ENCODE assay signal across 8 mouse cellular contexts in genomic region chr12:52835291-52835742, GRCm38 (mm10).
DNase-seq lines count a peak whose midpoint lies in the region; ATAC-seq and TF ChIP-seq lines count a peak whose summit lies in the region.

No protein-coding gene starts in this region.

- H3K9ac ChIP-seq in embryonic facial prominence, embryonic 11.5 days (replicated peaks; ENCODE audit: low read length) = no peak overlapping the region
- peak overlapping the region; percentile 35; the same call in 1 of the 2 replicates for H3K9ac ChIP-seq in hindbrain, embryonic 14.5 days
- H3K9ac ChIP-seq in neural tube, embryonic 13.5 days = no peak overlapping the region

- peak overlapping the region; percentile 55 for H3K27ac ChIP-seq in left cerebral cortex, adult 2 months
- H3K27ac ChIP-seq in embryonic facial prominence, embryonic 11.5 days (replicated peaks; ENCODE audit: low read depth, low read length) = no peak overlapping the region; the same call in 1 of the 2 replicates
- H3K27ac ChIP-seq in hindbrain, embryonic 14.5 days = peak overlapping the region; percentile 84
- H3K27ac ChIP-seq in neural tube, embryonic 13.5 days (replicated peaks) = peak overlapping the region; percentile 83

- no peak overlapping the region for H3K4me2 ChIP-seq in embryonic facial prominence, embryonic 11.5 days (ENCODE audit: low read depth, low read length)
- H3K4me2 ChIP-seq in hindbrain, embryonic 14.5 days (replicated peaks) = peak overlapping the region; percentile 13; the same call in 1 of the 2 replicates
- peak overlapping the region; percentile 21 for H3K4me2 ChIP-seq in neural tube, embryonic 13.5 days

- peak; percentile 60 for ATAC-seq in embryonic facial prominence, embryonic 11.5 days (replicated peaks; ENCODE audit: insufficient number of reproducible peaks, low FRiP score, low TSS enrichment, low read depth)
- peak; percentile 81 for ATAC-seq in hindbrain, embryonic 14.5 days (ENCODE audit: low FRiP score)
- ATAC-seq in neural tube, embryonic 13.5 days (ENCODE audit: low read depth) = peak; percentile 72
- no peak for ATAC-seq in megakaryocyte progenitor cell, adult 5-6 weeks (replicated peaks; ENCODE audit: poor library complexity)

- no peak for TF ChIP-seq CTCF in left cerebral cortex, adult 2 months (IDR thresholded peaks at IDR 0.05)

- 13% methylated on average over 6 of the region's 6 CpGs for WGBS in embryonic facial prominence, embryonic 11.5 days
- WGBS in hindbrain, embryonic 14.5 days = 10% methylated on average over 6 of the region's 6 CpGs
- WGBS in neural tube, embryonic 13.5 days = 12% methylated on average over 6 of the region's 6 CpGs

- no peak for DNase-seq in left cerebral cortex, adult 2 months (ENCODE audit: extremely low spot score in 1 of 2, low spot score in 2 of 2)
- no peak for DNase-seq in left cerebral cortex, adult 9 months (ENCODE audit: low spot score in 2 of 2)
- DNase-seq in embryonic facial prominence, embryonic 11.5 days (ENCODE audit: low spot score) = peak; percentile 82
- DNase-seq in hindbrain, embryonic 14.5 days (ENCODE audit: low spot score) = peak; percentile 69
- DNase-seq in left cerebral cortex, adult 18-20 months (ENCODE audit: low spot score in 2 of 2) = no peak
- DNase-seq in urinary bladder, postnatal 10 days (ENCODE audit: low spot score) = no peak

- H3K4me1 ChIP-seq in embryonic facial prominence, embryonic 11.5 days (ENCODE audit: control insufficient read depth, insufficient read depth, low read length) = peaks cover 7% of the 10 kb centered on the region; the same call in 1 of the 2 replicates
- H3K4me1 ChIP-seq in hindbrain, embryonic 14.5 days (replicated peaks; ENCODE audit: control insufficient read depth, insufficient read depth, low read length) = peaks cover 33% of the 10 kb centered on the region
- peaks cover 49% of the 10 kb centered on the region for H3K4me1 ChIP-seq in neural tube, embryonic 13.5 days (replicated peaks)

- H3K27me3 ChIP-seq in embryonic facial prominence, embryonic 11.5 days (ENCODE audit: control insufficient read depth, insufficient read depth, low read length) = no peaks in the 10 kb centered on the region
- H3K27me3 ChIP-seq in hindbrain, embryonic 14.5 days (ENCODE audit: control insufficient read depth, insufficient read depth, low read length) = no peaks in the 10 kb centered on the region
- no peaks in the 10 kb centered on the region for H3K27me3 ChIP-seq in neural tube, embryonic 13.5 days

- no peaks in the 10 kb centered on the region for H3K36me3 ChIP-seq in embryonic facial prominence, embryonic 11.5 days (replicated peaks; ENCODE audit: control insufficient read depth, insufficient read depth, low read depth, low read length)
- H3K36me3 ChIP-seq in hindbrain, embryonic 14.5 days (replicated peaks; ENCODE audit: control insufficient read depth, insufficient read depth) = no peaks in the 10 kb centered on the region
- H3K36me3 ChIP-seq in neural tube, embryonic 13.5 days = peaks cover 2% of the 10 kb centered on the region; the same call in 1 of the 2 replicates

- intact Hi-C loops in left cerebral cortex, adult 2 months (cut with DNase I) = no loop called here

- H3K9me3 ChIP-seq in embryonic facial prominence, embryonic 11.5 days (replicated peaks; ENCODE audit: control insufficient read depth, low read length) = no peaks in the 10 kb centered on the region
- no peaks in the 10 kb centered on the region for H3K9me3 ChIP-seq in hindbrain, embryonic 14.5 days (ENCODE audit: control insufficient read depth, low read length)
- H3K9me3 ChIP-seq in neural tube, embryonic 13.5 days = no peaks in the 10 kb centered on the region

- no peak overlapping the region for H3K4me3 ChIP-seq in left cerebral cortex, adult 2 months
- H3K4me3 ChIP-seq in embryonic facial prominence, embryonic 11.5 days (ENCODE audit: low read depth, low read length) = no peak overlapping the region
- H3K4me3 ChIP-seq in hindbrain, embryonic 14.5 days (replicated peaks; ENCODE audit: low read length) = no peak overlapping the region
- no peak overlapping the region for H3K4me3 ChIP-seq in neural tube, embryonic 13.5 days

Comparison
In these comparisons a context has a peak if more than half of its experiments do, and no peak if none do; other contexts are left out.
1. DNase-seq: peak in embryonic facial prominence, embryonic 11.5 days (single experiment) and hindbrain, embryonic 14.5 days (single experiment); none in left cerebral cortex, adult 2 months (0 of 2), left cerebral cortex, adult 9 months (0 of 2), left cerebral cortex, adult 18-20 months (0 of 2) and urinary bladder, postnatal 10 days (single experiment).